Mouse (Mus musculus): ENCODE data around the gene Mus81. TPM values are rescaled to one million over a fixed set of nuclear protein-coding genes. Genes with fewer than 3 reads are reported as not detected.

Gene Mus81
- not detected for polyA plus RNA-seq (2014; fragmentation: Illumina TruSeq; extraction: RNeasy Lipid Tissue Mini Kit (QIAGEN cat#74804); ENCODE audit: low replicate concordance)

GRCm38 (mm10) chr19:5487768-5488550 lies at the start of gene Mus81:
Gene Mus81 (minus strand): TSS chr19:5488402.

GRCm38 (mm10) chr19:5510031-5511026 lies 22.1 kb upstream of the Mus81 start, which contains the start of gene Snx32:
Gene Snx32 (minus strand): TSS chr19:5510538.

GRCm38 (mm10) chr19:5503687-5504086 lies 15.5 kb upstream of the Mus81 start, which contains the start of gene 1700020D05Rik:
Gene 1700020D05Rik (minus strand): TSS chr19:5503787.

GRCm38 (mm10) chr19:5490313-5490897 lies 2.2 kb upstream of the Mus81 start, which contains the start of gene Cfl1:
Gene Cfl1 (plus strand): TSS chr19:5490455.

GRCm38 (mm10) chr19:5473720-5474119 lies 14.5 kb downstream of the Mus81 start, which contains the start of gene Efemp2:
Gene Efemp2 (plus strand): TSS chr19:5473954.

GRCm38 (mm10) chr19:5468374-5468773 lies 19.8 kb downstream of the Mus81 start, which contains the start of gene Ctsw:
Gene Ctsw (minus strand): TSS chr19:5468507.

GRCm38 (mm10) chr19:5460465-5460911 lies 27.7 kb downstream of the Mus81 start, which contains the start of gene Fibp:
Gene Fibp (plus strand): TSS chr19:5460615.

GRCm38 (mm10) chr19:5457746-5458442 lies 30.3 kb downstream of the Mus81 start, which contains the start of gene Ccdc85b:
Gene Ccdc85b (minus strand): TSS chr19:5457894.

GRCm38 (mm10) chr19:5447515-5448353 lies 40.5 kb downstream of the Mus81 start, which contains the start of gene Fosl1:
Gene Fosl1 (plus strand): TSS chr19:5447547.

Other genes with a start within 250 kb of the Mus81 start
- gene Pacs1, start 215.3 kb downstream of the Mus81 start, polyA plus RNA-seq (2014; fragmentation: Illumina TruSeq; extraction: RNeasy Lipid Tissue Mini Kit (QIAGEN cat#74804); ENCODE audit: low replicate concordance) = 0.74 TPM
- 25.7 TPM for gene Sf3b2, start 192.9 kb downstream of the Mus81 start, polyA plus RNA-seq (2014; fragmentation: Illumina TruSeq; extraction: RNeasy Lipid Tissue Mini Kit (QIAGEN cat#74804); ENCODE audit: low replicate concordance)
- gene Gal3st3, start 190.1 kb downstream of the Mus81 start, polyA plus RNA-seq (2014; fragmentation: Illumina TruSeq; extraction: RNeasy Lipid Tissue Mini Kit (QIAGEN cat#74804); ENCODE audit: low replicate concordance) = not detected
- not detected for gene Catsper1, start 152.7 kb downstream of the Mus81 start, polyA plus RNA-seq (2014; fragmentation: Illumina TruSeq; extraction: RNeasy Lipid Tissue Mini Kit (QIAGEN cat#74804); ENCODE audit: low replicate concordance)
- 1.3 TPM for gene Cst6, start 138.8 kb downstream of the Mus81 start, polyA plus RNA-seq (2014; fragmentation: Illumina TruSeq; extraction: RNeasy Lipid Tissue Mini Kit (QIAGEN cat#74804); ENCODE audit: low replicate concordance)
- 18.5 TPM for gene Eif1ad, start 121.7 kb downstream of the Mus81 start, polyA plus RNA-seq (2014; fragmentation: Illumina TruSeq; extraction: RNeasy Lipid Tissue Mini Kit (QIAGEN cat#74804); ENCODE audit: low replicate concordance)
- gene Banf1, start 121.2 kb downstream of the Mus81 start, polyA plus RNA-seq (2014; fragmentation: Illumina TruSeq; extraction: RNeasy Lipid Tissue Mini Kit (QIAGEN cat#74804); ENCODE audit: low replicate concordance) = 4.5 TPM
- gene Sart1, start 99.7 kb downstream of the Mus81 start, polyA plus RNA-seq (2014; fragmentation: Illumina TruSeq; extraction: RNeasy Lipid Tissue Mini Kit (QIAGEN cat#74804); ENCODE audit: low replicate concordance) = 1.6 TPM
- gene Tsga10ip, start 85.9 kb downstream of the Mus81 start, polyA plus RNA-seq (2014; fragmentation: Illumina TruSeq; extraction: RNeasy Lipid Tissue Mini Kit (QIAGEN cat#74804); ENCODE audit: low replicate concordance) = not detected
- gene Drap1, start 63.4 kb downstream of the Mus81 start, polyA plus RNA-seq (2014; fragmentation: Illumina TruSeq; extraction: RNeasy Lipid Tissue Mini Kit (QIAGEN cat#74804); ENCODE audit: low replicate concordance) = 1.9 TPM
- not detected for gene AI837181, start 63.3 kb downstream of the Mus81 start, polyA plus RNA-seq (2014; fragmentation: Illumina TruSeq; extraction: RNeasy Lipid Tissue Mini Kit (QIAGEN cat#74804); ENCODE audit: low replicate concordance)
- not detected for gene Fosl1, start 40.9 kb downstream of the Mus81 start, polyA plus RNA-seq (2014; fragmentation: Illumina TruSeq; extraction: RNeasy Lipid Tissue Mini Kit (QIAGEN cat#74804); ENCODE audit: low replicate concordance)
- gene Ccdc85b, start 30.5 kb downstream of the Mus81 start, polyA plus RNA-seq (2014; fragmentation: Illumina TruSeq; extraction: RNeasy Lipid Tissue Mini Kit (QIAGEN cat#74804); ENCODE audit: low replicate concordance) = 0.15 TPM
- gene Fibp, start 27.8 kb downstream of the Mus81 start, polyA plus RNA-seq (2014; fragmentation: Illumina TruSeq; extraction: RNeasy Lipid Tissue Mini Kit (QIAGEN cat#74804); ENCODE audit: low replicate concordance) = 2.7 TPM
- not detected for gene Ctsw, start 19.9 kb downstream of the Mus81 start, polyA plus RNA-seq (2014; fragmentation: Illumina TruSeq; extraction: RNeasy Lipid Tissue Mini Kit (QIAGEN cat#74804); ENCODE audit: low replicate concordance)
- gene Efemp2, start 14.4 kb downstream of the Mus81 start, polyA plus RNA-seq (2014; fragmentation: Illumina TruSeq; extraction: RNeasy Lipid Tissue Mini Kit (QIAGEN cat#74804); ENCODE audit: low replicate concordance) = 0.74 TPM
- gene Cfl1, start 2.1 kb upstream of the Mus81 start, polyA plus RNA-seq (2014; fragmentation: Illumina TruSeq; extraction: RNeasy Lipid Tissue Mini Kit (QIAGEN cat#74804); ENCODE audit: low replicate concordance) = 164 TPM
- not detected for gene 1700020D05Rik, start 15.4 kb upstream of the Mus81 start, polyA plus RNA-seq (2014; fragmentation: Illumina TruSeq; extraction: RNeasy Lipid Tissue Mini Kit (QIAGEN cat#74804); ENCODE audit: low replicate concordance)
- gene Snx32, start 22.1 kb upstream of the Mus81 start, polyA plus RNA-seq (2014; fragmentation: Illumina TruSeq; extraction: RNeasy Lipid Tissue Mini Kit (QIAGEN cat#74804); ENCODE audit: low replicate concordance) = not detected
- gene Ovol1, start 72.2 kb upstream of the Mus81 start, polyA plus RNA-seq (2014; fragmentation: Illumina TruSeq; extraction: RNeasy Lipid Tissue Mini Kit (QIAGEN cat#74804); ENCODE audit: low replicate concordance) = 9.6 TPM
- gene Ap5b1, start 79.6 kb upstream of the Mus81 start, polyA plus RNA-seq (2014; fragmentation: Illumina TruSeq; extraction: RNeasy Lipid Tissue Mini Kit (QIAGEN cat#74804); ENCODE audit: low replicate concordance) = not detected
- 0.71 TPM for gene Rnaseh2c, start 113.5 kb upstream of the Mus81 start, polyA plus RNA-seq (2014; fragmentation: Illumina TruSeq; extraction: RNeasy Lipid Tissue Mini Kit (QIAGEN cat#74804); ENCODE audit: low replicate concordance)
- gene Kat5, start 121.8 kb upstream of the Mus81 start, polyA plus RNA-seq (2014; fragmentation: Illumina TruSeq; extraction: RNeasy Lipid Tissue Mini Kit (QIAGEN cat#74804); ENCODE audit: low replicate concordance) = 19.1 TPM
- gene Rela, start 149.1 kb upstream of the Mus81 start, polyA plus RNA-seq (2014; fragmentation: Illumina TruSeq; extraction: RNeasy Lipid Tissue Mini Kit (QIAGEN cat#74804); ENCODE audit: low replicate concordance) = 0.26 TPM
- 1.6 TPM for gene Sipa1, start 175.3 kb upstream of the Mus81 start, polyA plus RNA-seq (2014; fragmentation: Illumina TruSeq; extraction: RNeasy Lipid Tissue Mini Kit (QIAGEN cat#74804); ENCODE audit: low replicate concordance)
- 0.41 TPM for gene Map3k11, start 200.3 kb upstream of the Mus81 start, polyA plus RNA-seq (2014; fragmentation: Illumina TruSeq; extraction: RNeasy Lipid Tissue Mini Kit (QIAGEN cat#74804); ENCODE audit: low replicate concordance)
- 0.22 TPM for gene Pcnx3, start 200.5 kb upstream of the Mus81 start, polyA plus RNA-seq (2014; fragmentation: Illumina TruSeq; extraction: RNeasy Lipid Tissue Mini Kit (QIAGEN cat#74804); ENCODE audit: low replicate concordance)
- not detected for gene Kcnk7, start 216.0 kb upstream of the Mus81 start, polyA plus RNA-seq (2014; fragmentation: Illumina TruSeq; extraction: RNeasy Lipid Tissue Mini Kit (QIAGEN cat#74804); ENCODE audit: low replicate concordance)
- gene Ehbp1l1, start 237.9 kb upstream of the Mus81 start, polyA plus RNA-seq (2014; fragmentation: Illumina TruSeq; extraction: RNeasy Lipid Tissue Mini Kit (QIAGEN cat#74804); ENCODE audit: low replicate concordance) = 6.5 TPM
- gene Fam89b, start 241.3 kb upstream of the Mus81 start, polyA plus RNA-seq (2014; fragmentation: Illumina TruSeq; extraction: RNeasy Lipid Tissue Mini Kit (QIAGEN cat#74804); ENCODE audit: low replicate concordance) = not detected